Mouse (Mus musculus) layer of hippocampus, postnatal 36 days (tissue): ENCODE measurements around the gene Nedd8. TPM values are rescaled to one million over a fixed set of nuclear protein-coding genes. Genes with fewer than 3 reads are reported as not detected.

Experiments used
- DNase-seq, 2 experiments: peaks; one replicate each; pipeline ENCODE4 v3.0.0; 2022
- total RNA-seq, 2 experiments: library from RNA; stranded (reverse); gene quantifications; 2 replicates each; pipeline ENCODE4 v1.2.3; 2021

Nedd8 gene
- total RNA-seq, 2 experiments from 2014 or later, result 328 to 337 TPM

DNA sequence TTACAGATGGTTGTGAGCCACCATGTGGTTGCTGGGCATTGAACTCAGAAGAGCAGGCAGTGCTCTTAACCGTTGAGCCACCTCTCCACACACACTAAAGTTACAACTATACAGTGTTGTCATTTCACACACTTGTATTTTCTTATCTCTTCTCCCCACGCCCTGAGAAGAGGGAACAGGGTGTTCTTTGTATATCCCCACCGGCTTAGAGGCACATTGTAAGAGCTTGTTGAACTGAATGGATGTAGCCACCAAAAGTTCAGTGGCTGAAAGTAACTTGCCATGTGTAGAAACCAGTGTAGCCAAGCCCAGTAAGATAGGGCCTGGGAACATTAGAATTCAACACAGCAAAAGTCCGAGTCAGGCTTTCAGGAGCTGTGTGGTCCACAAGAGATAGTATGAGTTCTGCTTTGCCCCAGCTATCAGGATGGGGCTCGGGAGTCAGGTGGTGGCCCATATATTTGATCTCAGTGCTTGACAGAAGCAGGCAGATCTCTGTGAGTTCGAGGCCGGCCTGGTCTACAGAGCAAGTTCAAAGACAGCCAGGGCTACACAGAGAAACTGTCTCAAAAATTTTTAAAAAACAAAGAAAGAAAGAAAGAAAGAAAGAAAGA is 57.3 kb downstream of the Nedd8 start:
- no peak for DNase-seq

DNA sequence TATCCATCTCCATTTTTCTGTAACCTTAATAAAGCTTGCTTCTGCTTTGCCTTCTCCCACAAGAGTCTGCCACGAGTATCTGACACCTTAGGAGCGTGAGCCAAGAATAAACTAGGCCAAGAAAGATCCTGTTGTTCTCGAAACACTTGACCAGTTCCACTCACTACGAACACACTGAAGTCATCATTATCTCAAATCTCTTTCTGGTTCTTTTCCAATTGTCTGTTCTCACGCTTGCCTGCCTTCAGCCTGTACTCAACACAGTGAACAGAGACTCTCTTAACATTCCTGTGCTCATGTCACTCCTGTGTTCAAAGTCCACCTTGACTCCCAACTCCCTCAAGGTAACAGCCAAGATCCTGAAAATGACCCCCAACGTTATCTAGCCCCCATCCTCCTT is 58.6 kb downstream of the Nedd8 start:
- no peak for DNase-seq

Other genes starting within 250 kb of the Nedd8 start
- gene Dhrs4, start 193.4 kb downstream of the Nedd8 start, total RNA-seq, result 10 to 100 TPM; 22.0 to 23.3 TPM
- gene Carmil3, start 181.5 kb downstream of the Nedd8 start, total RNA-seq, result 10 to 100 TPM; 59.2 to 60.3 TPM
- gene Cpne6, start 161.7 kb downstream of the Nedd8 start, total RNA-seq, result 100 to 1,000 TPM; 696 to 698 TPM
- 1 to 10 TPM; 1.6 to 5.6 TPM for gene Nrl, start 147.1 kb downstream of the Nedd8 start, total RNA-seq
- 10 to 100 TPM; 42.6 to 45.8 TPM for gene Pck2, start 131.9 kb downstream of the Nedd8 start, total RNA-seq
- 10 to 100 TPM; 82.5 to 83.2 TPM for gene Dcaf11, start 112.1 kb downstream of the Nedd8 start, total RNA-seq
- 1 to 10 TPM; 1.3 to 1.4 TPM for gene A730061H03Rik, start 111.7 kb downstream of the Nedd8 start, total RNA-seq
- not detected for gene Fitm1, start 96.5 kb downstream of the Nedd8 start, total RNA-seq
- gene Psme1, start 94.0 kb downstream of the Nedd8 start, total RNA-seq, result 10 to 100 TPM; 50.3 to 50.4 TPM
- 10 to 100 TPM; 46.1 to 50.7 TPM for gene Emc9, start 86.8 kb downstream of the Nedd8 start, total RNA-seq
- 10 to 100 TPM; 43.2 to 44.6 TPM for gene Psme2, start 81.0 kb downstream of the Nedd8 start, total RNA-seq
- gene Rnf31, start 80.4 kb downstream of the Nedd8 start, total RNA-seq, result 10 to 100 TPM; 29.5 to 41.0 TPM
- 10 to 100 TPM; 13.9 to 16.2 TPM for gene Irf9, start 68.6 kb downstream of the Nedd8 start, total RNA-seq
- gene Rec8, start 54.1 kb downstream of the Nedd8 start, total RNA-seq, result 1 to 10 TPM in 1 of 2 experiments, under 1 TPM in 1; 0.88 to 1.8 TPM
- 100 to 1,000 TPM; 108 to 119 TPM for gene Ipo4, start 36.2 kb downstream of the Nedd8 start, total RNA-seq
- gene Gm49378, start 34.2 kb downstream of the Nedd8 start, total RNA-seq, result 1 to 10 TPM; 5.3 to 5.6 TPM
- gene Tm9sf1, start 28.3 kb downstream of the Nedd8 start, total RNA-seq, result 10 to 100 TPM; 43.4 to 44.3 TPM
- 1 to 10 TPM; 1.3 to 1.7 TPM for gene Tssk4, start 21.9 kb downstream of the Nedd8 start, total RNA-seq
- 10 to 100 TPM; 46.4 to 49.9 TPM for gene Mdp1, start 11.6 kb downstream of the Nedd8 start, total RNA-seq
- 10 to 100 TPM; 24.4 to 27.9 TPM for gene Gmpr2, start 183 bp downstream of the Nedd8 start, total RNA-seq
- 10 to 100 TPM; 13.0 to 13.4 TPM for gene Tinf2, start 9.7 kb upstream of the Nedd8 start, total RNA-seq
- gene Tgm1, start 41.8 kb upstream of the Nedd8 start, total RNA-seq, result under 1 TPM in 1 of 2 experiments, not detected in 1; 0.28 TPM
- gene Rabggta, start 50.1 kb upstream of the Nedd8 start, total RNA-seq, result 10 to 100 TPM; 42.8 to 43.8 TPM
- 10 to 100 TPM; 82.7 to 83.2 TPM for gene Dhrs1, start 73.6 kb upstream of the Nedd8 start, total RNA-seq
- 10 to 100 TPM; 10.6 to 14.2 TPM for gene Nop9, start 73.6 kb upstream of the Nedd8 start, total RNA-seq
- gene Cideb, start 86.3 kb upstream of the Nedd8 start, total RNA-seq, result 1 to 10 TPM; 1.2 to 1.6 TPM
- gene Ltb4r2, start 89.3 kb upstream of the Nedd8 start, total RNA-seq, result under 1 TPM; 0.10 to 0.20 TPM
- not detected for gene Ltb4r1, start 93.8 kb upstream of the Nedd8 start, total RNA-seq
- gene Adcy4, start 112.0 kb upstream of the Nedd8 start, total RNA-seq, result 1 to 10 TPM; 2.5 to 3.2 TPM
- gene Ripk3, start 116.7 kb upstream of the Nedd8 start, total RNA-seq, result 1 to 10 TPM; 1.1 to 1.9 TPM
- gene Nfatc4, start 151.0 kb upstream of the Nedd8 start, total RNA-seq, result 1 to 10 TPM; 1.2 to 1.9 TPM
- gene Nynrin, start 181.9 kb upstream of the Nedd8 start, total RNA-seq, result 1 to 10 TPM; 6.7 to 7.3 TPM
- under 1 TPM; 0.37 to 0.43 TPM for gene Cbln3, start 212.3 kb upstream of the Nedd8 start, total RNA-seq
- 10 to 100 TPM; 10.6 to 11.7 TPM for gene Khnyn, start 212.8 kb upstream of the Nedd8 start, total RNA-seq
- gene Sdr39u1, start 228.2 kb upstream of the Nedd8 start, total RNA-seq, result 10 to 100 TPM; 68.5 to 70.7 TPM